Mouse (Mus musculus): ENCODE measurements around the gene Rexo1.

Gene Rexo1

GRCm38 (mm10) chr10:80503599-80504220, 57.6 kb downstream of the Rexo1 start:
- no peak for DNase-seq

- DNase-seq = no peak
These were observed 58.5 kb downstream of the Rexo1 start for GRCm38 (mm10) chr10:80502819-80503314.

- DNase-seq = no peak
These were observed 59.1 kb downstream of the Rexo1 start for GRCm38 (mm10) chr10:80502291-80502690.

- no peak for DNase-seq
These were observed 64.9 kb downstream of the Rexo1 start for GRCm38 (mm10) chr10:80496421-80496820.

- DNase-seq = no peak
These were observed 65.5 kb downstream of the Rexo1 start for GRCm38 (mm10) chr10:80495901-80496300.

- DNase-seq = peak; percentile 72
These were observed 66.6 kb downstream of the Rexo1 start, which contains the start of gene Onecut3 for GRCm38 (mm10) chr10:80494732-80495131. Gene Onecut3 (plus strand): TSS chr10:80494835.

All from thymus, postnatal 14 days (tissue).